Mouse (Mus musculus): ENCODE measurements around the gene Kif23. TPM values are rescaled to one million over a fixed set of nuclear protein-coding genes. Genes with fewer than 3 reads are reported as not detected.

Gene Kif23
- polyA plus RNA-seq (2015; fragmentation: Nextera tagmentation; extraction: Ambion mirVana), result 122 and 129 TPM in 2 replicates

DNA sequence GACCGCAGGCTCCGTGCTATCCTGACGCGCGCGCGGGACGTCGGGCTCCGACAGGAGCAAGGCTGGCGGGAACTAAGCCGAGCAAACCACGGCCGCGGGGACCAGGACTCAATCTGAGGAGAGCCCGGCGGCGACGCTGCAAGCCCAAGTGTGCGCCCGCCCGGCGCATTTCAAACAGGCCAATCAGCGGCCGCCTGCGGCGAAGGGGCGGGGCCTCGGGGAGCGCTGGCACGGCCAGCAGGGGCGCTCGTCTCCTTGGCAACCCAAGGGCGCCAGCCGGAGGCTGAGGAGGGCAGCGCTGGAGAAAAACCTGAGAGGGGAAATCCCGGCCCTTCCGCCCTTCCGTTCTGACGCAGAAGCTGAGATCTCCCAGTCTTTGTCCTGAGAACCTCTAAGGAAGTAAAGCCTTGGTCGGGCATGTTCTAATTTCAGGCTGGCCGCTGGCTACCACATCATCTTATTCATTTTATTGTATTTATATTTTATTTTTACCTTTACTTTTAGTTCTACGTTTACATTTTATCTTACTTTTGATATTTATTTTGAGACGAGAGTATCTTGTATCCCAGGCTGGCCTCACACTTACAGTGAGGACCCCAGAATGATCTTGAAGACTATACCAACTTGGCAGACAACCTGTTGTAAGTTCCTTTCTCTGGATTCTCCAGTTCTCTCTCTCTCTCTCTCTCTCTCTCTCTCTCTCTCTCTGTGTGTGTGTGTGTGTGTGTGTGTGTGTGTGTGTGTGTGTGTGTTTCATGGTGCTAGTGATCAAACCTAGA, at the start of gene Kif23:
Gene Kif23, minus strand, starts transcription at position 152 of the 779 bp plus-strand sequence.
- peaks cover 13% of the 10 kb centered on the region; the same call in 1 of the 2 replicates for H3K4me1 ChIP-seq (ENCODE audit: insufficient read depth, low read length)
- H3K9me3 ChIP-seq (ENCODE audit: low read length), result no peaks in the 10 kb centered on the region
- H3K27ac ChIP-seq (ENCODE audit: low read length), result peak within 1 kb of the TSS; percentile 85
- H3K27me3 ChIP-seq (ENCODE audit: insufficient read depth, low read length), result no peaks in the 10 kb centered on the region
- H3K9ac ChIP-seq (replicated peaks; ENCODE audit: low read length), result peak within 1 kb of the TSS; percentile 81
- H3K4me3 ChIP-seq (ENCODE audit: low read length), result peak within 1 kb of the TSS; percentile 77
- peak; percentile 96 for ATAC-seq (ENCODE audit: low FRiP score, low TSS enrichment)
- WGBS, result under 1% methylated on average over 44 of the region's 44 CpGs
- peaks cover 9% of the 10 kb centered on the region; the same call in 1 of the 2 replicates for H3K36me3 ChIP-seq (ENCODE audit: insufficient read depth, low read length)
- H3K4me2 ChIP-seq (replicated peaks; ENCODE audit: low read depth, low read length), result peak within 1 kb of the TSS; percentile 76

DNA sequence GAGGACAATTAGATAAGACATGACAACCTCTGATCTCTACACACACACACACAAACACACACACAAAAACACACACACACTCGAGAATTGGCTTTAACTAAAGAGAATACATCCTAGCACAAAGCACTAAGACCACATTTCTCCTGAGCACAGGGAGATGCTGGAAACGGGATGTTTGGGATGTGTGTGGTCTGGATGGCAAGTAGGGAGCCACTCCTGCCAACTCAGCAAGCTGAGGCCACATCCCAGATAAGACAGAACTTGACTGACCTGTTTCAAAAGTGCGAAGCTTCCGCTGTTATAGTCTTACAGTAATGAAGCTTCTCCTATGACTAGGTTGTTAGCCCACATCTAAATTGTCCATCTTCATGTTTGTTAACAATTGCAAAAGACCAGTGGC, 44.6 kb upstream of the Kif23 start:
- Histone ChIP-seq H3K4me3 (ENCODE audit: low read length) (no peak overlapping the region), H3K4me2 (replicated peaks; ENCODE audit: low read depth, low read length) (no peak overlapping the region), H3K4me1 (ENCODE audit: insufficient read depth, low read length) (no peaks in the 10 kb centered on the region), H3K9me3 (ENCODE audit: low read length) (no peaks in the 10 kb centered on the region), H3K27ac (ENCODE audit: low read length) (no peak overlapping the region), H3K27me3 (ENCODE audit: insufficient read depth, low read length) (no peaks in the 10 kb centered on the region), H3K9ac (replicated peaks; ENCODE audit: low read length) (no peak overlapping the region), H3K36me3 (ENCODE audit: insufficient read depth, low read length) (no peaks in the 10 kb centered on the region)
- 64% methylated on average over 4 of the region's 4 CpGs for WGBS
- no peak for ATAC-seq (ENCODE audit: low FRiP score, low TSS enrichment)

DNA sequence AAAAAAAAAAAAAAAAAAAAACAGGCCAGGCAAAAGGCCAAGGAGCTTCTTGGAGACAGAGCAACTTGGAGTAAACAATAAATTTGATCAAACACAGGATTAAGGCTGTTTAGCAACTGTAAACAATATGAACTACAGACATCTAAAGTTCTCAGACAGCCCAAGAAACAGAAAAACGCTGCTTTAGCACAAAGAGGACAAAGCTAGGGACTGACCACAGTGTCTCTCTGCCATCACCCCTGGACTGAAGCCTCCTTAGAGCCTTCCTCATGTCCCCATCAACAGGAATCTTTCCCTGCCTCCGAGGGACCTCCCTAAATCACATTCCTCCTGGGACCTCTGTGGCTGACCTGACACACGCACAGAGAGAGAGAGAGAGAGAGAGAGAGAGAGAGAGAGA, 44.2 kb upstream of the Kif23 start:
- no peaks in the 10 kb centered on the region for H3K27me3 ChIP-seq (ENCODE audit: insufficient read depth, low read length)
- no peak overlapping the region for H3K4me3 ChIP-seq (ENCODE audit: low read length)
- H3K9ac ChIP-seq (replicated peaks; ENCODE audit: low read length), result no peak overlapping the region
- H3K9me3 ChIP-seq (ENCODE audit: low read length), result no peaks in the 10 kb centered on the region
- no peaks in the 10 kb centered on the region for H3K4me1 ChIP-seq (ENCODE audit: insufficient read depth, low read length)
- WGBS, result 35% methylated on average over 3 of the region's 3 CpGs
- H3K36me3 ChIP-seq (ENCODE audit: insufficient read depth, low read length), result no peaks in the 10 kb centered on the region
- no peak for ATAC-seq (ENCODE audit: low FRiP score, low TSS enrichment)
- no peak overlapping the region for H3K4me2 ChIP-seq (replicated peaks; ENCODE audit: low read depth, low read length)
- no peak overlapping the region for H3K27ac ChIP-seq (ENCODE audit: low read length)

DNA sequence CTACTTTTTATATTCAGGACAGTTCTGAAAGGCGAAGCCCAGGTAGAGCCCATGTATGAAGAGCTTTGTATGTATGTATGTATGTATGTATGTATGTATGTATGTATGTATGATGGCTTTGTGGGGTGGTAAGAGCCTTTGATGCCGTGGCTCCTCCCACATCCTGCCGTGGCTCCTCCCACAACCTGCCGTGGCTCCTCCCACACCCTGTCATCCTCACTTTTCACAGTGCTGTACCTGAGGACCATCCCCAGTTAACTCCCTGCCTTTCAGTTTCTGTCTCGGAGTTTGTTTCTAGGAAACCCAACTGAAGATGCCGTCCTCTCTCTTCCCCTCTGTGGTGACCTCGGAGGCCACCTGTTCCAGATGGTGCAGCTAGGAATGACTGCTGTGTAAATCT, 39.5 kb upstream of the Kif23 start:
- no peak for ATAC-seq (ENCODE audit: low FRiP score, low TSS enrichment)
- WGBS, result 82% methylated on average over 7 of the region's 7 CpGs
- no peaks in the 10 kb centered on the region for H3K27me3 ChIP-seq (ENCODE audit: insufficient read depth, low read length)

DNA sequence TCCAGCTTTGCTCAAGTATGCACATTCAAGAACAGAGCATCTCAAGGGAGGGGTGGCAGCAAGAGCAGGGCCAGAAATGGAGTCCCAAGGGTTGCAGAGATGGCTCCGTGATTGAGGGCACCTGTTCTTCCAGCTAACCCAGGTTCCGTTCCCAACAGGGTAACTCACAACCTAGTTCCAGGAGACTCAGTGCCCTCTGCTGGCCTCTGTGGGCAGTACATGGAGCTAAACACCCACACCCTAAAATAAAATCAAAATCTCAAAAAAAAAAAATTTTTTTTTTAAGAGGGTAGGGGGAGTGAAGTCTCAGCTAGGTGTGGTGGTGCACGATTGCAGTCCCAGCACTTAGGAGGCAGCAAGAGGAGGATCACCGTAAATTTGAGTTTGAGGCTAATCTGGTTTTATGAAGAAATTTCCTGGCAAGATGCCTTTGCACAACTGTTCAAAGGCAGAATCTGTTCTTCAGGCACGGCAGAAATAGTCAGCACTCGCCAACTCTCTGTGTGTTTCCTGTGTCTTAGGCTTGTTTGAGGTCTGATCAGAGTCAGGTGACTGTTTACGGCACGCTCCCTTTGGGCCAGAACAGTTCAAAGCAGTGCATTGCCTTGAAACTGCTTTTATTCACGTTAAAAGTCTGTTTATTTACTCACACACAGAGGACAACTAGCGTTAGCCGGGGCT, 38.7 kb upstream of the Kif23 start:
- Histone ChIP-seq H3K4me1 (ENCODE audit: insufficient read depth, low read length) (no peaks in the 10 kb centered on the region), H3K9me3 (ENCODE audit: low read length) (no peaks in the 10 kb centered on the region), H3K4me2 (replicated peaks; ENCODE audit: low read depth, low read length) (no peak overlapping the region), H3K36me3 (ENCODE audit: insufficient read depth, low read length) (no peaks in the 10 kb centered on the region), H3K4me3 (ENCODE audit: low read length) (no peak overlapping the region), H3K27ac (ENCODE audit: low read length) (no peak overlapping the region), H3K27me3 (ENCODE audit: insufficient read depth, low read length) (no peaks in the 10 kb centered on the region), H3K9ac (replicated peaks; ENCODE audit: low read length) (no peak overlapping the region)
- WGBS, result 42% methylated on average over 11 of the region's 11 CpGs
- no peak for ATAC-seq (ENCODE audit: low FRiP score, low TSS enrichment)

More for the DNA sequence above, 39.5 kb upstream of the Kif23 start:
- no peaks in the 10 kb centered on the region for H3K4me1 ChIP-seq (ENCODE audit: insufficient read depth, low read length)
- H3K9me3 ChIP-seq (ENCODE audit: low read length), result no peaks in the 10 kb centered on the region
- no peak overlapping the region for H3K27ac ChIP-seq (ENCODE audit: low read length)
- no peak overlapping the region for H3K4me3 ChIP-seq (ENCODE audit: low read length)
- H3K4me2 ChIP-seq (replicated peaks; ENCODE audit: low read depth, low read length), result no peak overlapping the region
- no peaks in the 10 kb centered on the region for H3K36me3 ChIP-seq (ENCODE audit: insufficient read depth, low read length)
- no peak overlapping the region for H3K9ac ChIP-seq (replicated peaks; ENCODE audit: low read length)

DNA sequence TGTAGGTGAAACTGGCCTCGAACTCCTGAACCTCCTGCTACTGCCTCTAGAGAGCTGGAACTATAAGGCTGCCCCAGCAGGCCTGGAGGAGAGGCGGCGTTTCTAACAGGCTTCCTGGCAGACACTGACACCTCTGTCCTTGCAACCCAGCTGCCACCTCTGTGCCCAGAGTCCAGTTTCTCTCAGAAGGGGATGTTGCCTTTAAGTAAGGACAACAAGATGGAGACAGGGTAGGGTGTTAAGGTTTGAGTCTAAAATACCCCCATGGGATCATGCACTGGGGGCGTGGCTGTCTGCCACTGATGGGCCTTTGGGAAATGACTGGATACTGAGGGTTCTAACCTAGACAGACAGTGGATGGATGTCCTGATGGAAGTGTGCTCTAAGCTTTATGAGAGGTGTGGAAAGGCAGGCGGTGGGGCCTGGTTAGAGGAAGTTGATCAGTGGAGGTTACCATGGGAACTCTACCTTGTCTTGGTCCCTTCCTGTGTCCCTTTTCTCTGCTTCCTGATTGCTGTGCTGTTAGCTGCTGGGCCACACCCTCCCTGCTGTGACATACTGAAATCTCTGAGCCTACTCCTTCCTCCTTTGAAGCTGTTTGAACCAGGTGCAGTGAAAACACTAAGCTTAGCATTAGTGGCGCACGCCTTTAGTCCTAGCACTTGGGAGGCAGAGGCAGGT, 36.5 kb upstream of the Kif23 start:
- no peaks in the 10 kb centered on the region for H3K27me3 ChIP-seq (ENCODE audit: insufficient read depth, low read length)
- H3K36me3 ChIP-seq (ENCODE audit: insufficient read depth, low read length), result no peaks in the 10 kb centered on the region
- H3K4me3 ChIP-seq (ENCODE audit: low read length), result no peak overlapping the region
- no peak for ATAC-seq (ENCODE audit: low FRiP score, low TSS enrichment)
- H3K9me3 ChIP-seq (ENCODE audit: low read length), result no peaks in the 10 kb centered on the region
- no peak overlapping the region for H3K27ac ChIP-seq (ENCODE audit: low read length)
- WGBS, result 85% methylated on average over 7 of the region's 7 CpGs
- no peak overlapping the region for H3K9ac ChIP-seq (replicated peaks; ENCODE audit: low read length)
- no peaks in the 10 kb centered on the region for H3K4me1 ChIP-seq (ENCODE audit: insufficient read depth, low read length)
- H3K4me2 ChIP-seq (replicated peaks; ENCODE audit: low read depth, low read length), result no peak overlapping the region

DNA sequence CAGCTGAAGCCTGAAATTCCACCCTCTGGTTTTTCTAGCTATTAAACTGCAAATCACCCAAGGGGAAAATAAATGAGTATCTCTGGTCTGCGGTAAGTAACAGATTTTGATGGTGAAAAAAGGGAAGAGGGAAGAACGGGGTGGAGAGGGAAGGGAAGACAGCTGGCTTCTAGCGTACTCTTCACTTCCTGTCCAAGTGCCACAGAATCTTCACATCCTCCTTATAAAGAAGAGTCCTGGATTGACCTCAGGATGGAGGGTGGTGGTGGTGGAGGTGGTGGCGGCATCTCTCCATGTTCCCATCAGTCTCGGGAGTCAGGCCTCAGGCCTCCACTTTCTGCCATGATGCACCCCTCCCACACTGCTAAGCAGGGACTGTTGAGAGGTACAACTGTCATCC, 35.3 kb upstream of the Kif23 start:
- Histone ChIP-seq H3K4me2 (replicated peaks; ENCODE audit: low read depth, low read length) (no peak overlapping the region), H3K9me3 (ENCODE audit: low read length) (no peaks in the 10 kb centered on the region), H3K27ac (ENCODE audit: low read length) (no peak overlapping the region), H3K9ac (replicated peaks; ENCODE audit: low read length) (no peak overlapping the region), H3K27me3 (ENCODE audit: insufficient read depth, low read length) (no peaks in the 10 kb centered on the region), H3K36me3 (ENCODE audit: insufficient read depth, low read length) (no peaks in the 10 kb centered on the region), H3K4me3 (ENCODE audit: low read length) (no peak overlapping the region), H3K4me1 (ENCODE audit: insufficient read depth, low read length) (no peaks in the 10 kb centered on the region)
- no peak for ATAC-seq (ENCODE audit: low FRiP score, low TSS enrichment)
- WGBS, result 73% methylated on average over 5 of the region's 5 CpGs

DNA sequence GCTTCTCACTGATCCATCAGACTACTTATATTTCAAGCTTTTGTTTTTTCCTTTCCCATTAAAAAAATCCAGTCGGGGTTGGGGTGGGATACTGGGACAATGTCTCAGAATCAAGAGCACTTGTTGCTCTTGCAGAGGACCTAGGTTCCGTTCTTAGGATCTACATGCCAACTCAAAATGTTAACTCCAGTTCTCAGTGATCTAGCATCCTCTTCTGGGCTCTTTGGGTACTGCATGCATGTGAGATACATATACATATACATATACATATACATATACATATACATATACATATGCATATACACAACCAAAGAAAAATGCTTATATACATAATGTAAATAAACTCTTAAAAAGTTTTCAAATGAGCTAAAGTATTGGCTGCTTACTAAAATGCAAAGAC, 33.4 kb upstream of the Kif23 start:
- Histone ChIP-seq H3K27me3 (ENCODE audit: insufficient read depth, low read length) (no peaks in the 10 kb centered on the region), H3K36me3 (ENCODE audit: insufficient read depth, low read length) (no peaks in the 10 kb centered on the region), H3K4me2 (replicated peaks; ENCODE audit: low read depth, low read length) (no peak overlapping the region), H3K4me3 (ENCODE audit: low read length) (no peak overlapping the region), H3K9ac (replicated peaks; ENCODE audit: low read length) (no peak overlapping the region), H3K4me1 (ENCODE audit: insufficient read depth, low read length) (no peaks in the 10 kb centered on the region), H3K9me3 (ENCODE audit: low read length) (no peaks in the 10 kb centered on the region), H3K27ac (ENCODE audit: low read length) (no peak overlapping the region)
- WGBS, result 87% methylated on average over 2 of the region's 2 CpGs
- no peak for ATAC-seq (ENCODE audit: low FRiP score, low TSS enrichment)

DNA sequence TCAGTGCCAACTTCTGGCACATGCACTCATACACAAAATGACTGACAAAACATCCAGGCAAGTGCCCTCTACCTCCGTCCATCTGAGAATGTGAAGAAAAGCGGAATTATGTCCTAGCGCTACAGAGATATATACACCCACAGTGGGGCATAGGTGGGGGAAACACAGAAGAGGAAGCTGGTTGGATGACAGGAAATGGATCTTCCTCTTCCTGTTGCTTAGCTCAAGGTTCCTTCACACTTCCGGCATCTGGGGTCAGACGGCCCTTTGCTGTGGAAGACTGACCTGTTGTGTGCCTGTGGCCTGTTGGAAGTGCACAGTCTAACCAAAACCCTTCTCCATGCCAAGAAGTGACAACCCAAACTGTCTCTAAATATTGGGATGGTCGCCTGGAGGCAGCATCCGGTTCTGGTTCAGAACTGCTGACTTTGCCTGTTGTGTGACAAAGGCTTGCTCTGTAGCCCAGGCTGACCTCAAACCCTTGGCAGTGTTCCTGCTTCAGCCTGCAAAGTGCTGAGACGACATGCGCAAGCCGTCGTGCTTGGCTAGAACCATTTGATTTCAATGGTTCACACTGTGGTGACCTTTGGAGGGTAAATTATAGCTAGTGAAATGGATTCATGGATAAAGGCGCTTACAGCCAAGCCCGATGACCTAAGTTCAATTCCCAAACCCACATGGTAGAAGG, 30.8 kb upstream of the Kif23 start:
- no peak for ATAC-seq (ENCODE audit: low FRiP score, low TSS enrichment)
- 72% methylated on average over 13 of the region's 13 CpGs for WGBS
- H3K9me3 ChIP-seq (ENCODE audit: low read length), result no peaks in the 10 kb centered on the region
- H3K9ac ChIP-seq (replicated peaks; ENCODE audit: low read length), result no peak overlapping the region
- no peaks in the 10 kb centered on the region for H3K27me3 ChIP-seq (ENCODE audit: insufficient read depth, low read length)
- H3K4me3 ChIP-seq (ENCODE audit: low read length), result no peak overlapping the region
- no peak overlapping the region for H3K4me2 ChIP-seq (replicated peaks; ENCODE audit: low read depth, low read length)
- H3K4me1 ChIP-seq (ENCODE audit: insufficient read depth, low read length), result no peaks in the 10 kb centered on the region
- no peaks in the 10 kb centered on the region for H3K36me3 ChIP-seq (ENCODE audit: insufficient read depth, low read length)
- no peak overlapping the region for H3K27ac ChIP-seq (ENCODE audit: low read length)
